Mouse (Mus musculus) midbrain, embryonic 11.5 days (tissue): ENCODE measurements around the gene Rtf2. TPM values are rescaled to one million over a fixed set of nuclear protein-coding genes. Genes with fewer than 3 reads are reported as not detected.

ENCODE experiments used
- ATAC-seq: fragments of 200-750 bp; cut with Nextera tagmentation; 2 replicates; pipeline ENCODE4 v1.8.0; 2017; ENCODE audit warnings: moderate TSS enrichment, moderate library complexity; ENCODE audit not compliant: low FRiP score
- DNase-seq: peaks from one replicate; pipeline ENCODE4 v3.0.0; 2015; ENCODE audit warnings: low spot score; ENCODE audit errors: missing footprints
- H3K27ac ChIP-seq: fragments of 300-500 bp; sonication (generic); 2 replicates; pipeline ENCODE4 v1.5.1; 2014; ENCODE audit warnings: low read depth, low read length
- H3K27me3 ChIP-seq: fragments of 300-500 bp; sonication (generic); 2 replicates; pipeline ENCODE4 v1.6.1; 2014; ENCODE audit warnings: mild to moderate bottlenecking, low read length, moderate library complexity, mixed read lengths; ENCODE audit not compliant: control insufficient read depth, insufficient read depth
- H3K36me3 ChIP-seq: fragments of 300-500 bp; sonication (generic); 2 replicates; pipeline ENCODE4 v1.6.1; 2014; ENCODE audit warnings: mild to moderate bottlenecking, low read length, moderate library complexity, mixed read lengths; ENCODE audit not compliant: control insufficient read depth, insufficient read depth
- H3K4me1 ChIP-seq: fragments of 300-500 bp; sonication (generic); 2 replicates; pipeline ENCODE4 v1.6.1; 2014; ENCODE audit warnings: low read length; ENCODE audit not compliant: control insufficient read depth, insufficient read depth
- H3K4me2 ChIP-seq: fragments of 300-500 bp; sonication (generic); 2 replicates; pipeline ENCODE4 v1.6.1; 2014; ENCODE audit warnings: mild to moderate bottlenecking, moderate library complexity
- H3K4me3 ChIP-seq: fragments of 300-500 bp; sonication (generic); 2 replicates; pipeline ENCODE4 v1.5.1; 2014; ENCODE audit warnings: low read depth, low read length
- H3K9ac ChIP-seq: fragments of 300-500 bp; sonication (generic); 2 replicates; pipeline ENCODE4 v1.6.1; 2014; ENCODE audit warnings: low read length
- H3K9me3 ChIP-seq: fragments of 300-500 bp; sonication (generic); 2 replicates; pipeline ENCODE4 v1.6.1; 2016; ENCODE audit warnings: low read length; ENCODE audit not compliant: control insufficient read depth
- WGBS: fragments of 180-500 bp; shearing (Covaris S2); extraction: QIAGEN DNeasy Blood & Tissue Kit; methylation state at CpG from one replicate; pipeline ENCODE4 v1.1.7; 2014; 5-methylcytosine and 5-hydroxymethylcytosine counted together
- polyA plus RNA-seq: library from polyadenylated mRNA; unstranded; fragments of >200 nt; fragmentation: Nextera tagmentation; extraction: Ambion mirVana; gene quantifications from 2 replicates; pipeline ENCODE4 v1.2.1, GENCODE M21; 2014

Gene Rtf2
- polyA plus RNA-seq, 1 experiment from 2014 or later, result 94.7 TPM

GRCm38 (mm10) chr2:172481654-172482385 is 41.5 kb downstream of the Rtf2 start:
- no peak overlapping the region for H3K27ac ChIP-seq
- no peak overlapping the region for H3K4me3 ChIP-seq
- no peak overlapping the region for H3K9ac ChIP-seq
- ATAC-seq, result no peak
- H3K36me3 ChIP-seq, result no peaks in the 10 kb centered on the region
- H3K4me2 ChIP-seq, result no peak overlapping the region
- no peak for DNase-seq
- no peaks in the 10 kb centered on the region for H3K9me3 ChIP-seq
- H3K27me3 ChIP-seq, result no peaks in the 10 kb centered on the region
- H3K4me1 ChIP-seq, result no peaks in the 10 kb centered on the region
- 86% methylated on average over 16 of the region's 16 CpGs for WGBS

GRCm38 (mm10) chr2:172483766-172484413 is 43.5 kb downstream of the Rtf2 start:
- no peak for DNase-seq
- H3K4me2 ChIP-seq, result no peak overlapping the region
- WGBS, result 88% methylated on average over 14 of the region's 14 CpGs

DNA sequence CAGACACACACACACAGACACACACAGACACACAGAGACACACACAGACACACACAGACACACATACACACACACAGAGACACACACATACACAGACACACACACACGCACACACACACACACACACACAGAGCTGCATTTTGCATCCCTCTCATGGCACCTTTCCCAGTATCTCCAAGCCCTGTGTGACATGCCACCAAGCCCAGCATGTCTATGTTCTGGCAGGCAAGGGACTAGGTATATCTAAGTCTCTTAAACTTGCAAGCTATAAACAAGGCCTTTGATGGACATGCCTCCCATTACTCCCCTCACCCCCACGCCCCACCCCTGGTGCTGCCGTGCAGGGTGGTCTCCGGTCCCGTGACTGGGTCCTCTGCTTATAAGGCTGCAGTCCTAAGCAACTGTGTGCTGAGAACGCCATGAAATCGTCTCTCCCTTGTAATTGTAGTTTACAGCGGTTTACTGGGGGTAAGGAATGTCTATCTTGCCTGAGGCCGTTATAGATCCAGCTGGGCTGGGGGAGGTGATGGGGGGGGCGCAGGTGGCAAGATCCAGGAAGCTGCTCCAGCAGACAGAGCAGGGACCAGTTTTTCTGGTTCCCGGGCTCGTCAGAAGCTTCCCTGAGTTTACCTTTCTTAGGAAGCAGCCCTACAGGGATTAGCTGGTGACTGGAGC is 44.5 kb downstream of the Rtf2 start:
- ATAC-seq, result no peak
- Histone ChIP-seq H3K4me1 (no peaks in the 10 kb centered on the region), H3K9ac (no peak overlapping the region), H3K27ac (no peak overlapping the region), H3K27me3 (no peaks in the 10 kb centered on the region), H3K4me2 (no peak overlapping the region), H3K4me3 (no peak overlapping the region), H3K36me3 (no peaks in the 10 kb centered on the region), H3K9me3 (no peaks in the 10 kb centered on the region)
- WGBS, result 46% methylated on average over 12 of the region's 12 CpGs
- no peak for DNase-seq

More at GRCm38 (mm10) chr2:172483766-172484413, 43.5 kb downstream of the Rtf2 start:
- H3K4me1 ChIP-seq, result no peaks in the 10 kb centered on the region
- no peaks in the 10 kb centered on the region for H3K36me3 ChIP-seq
- H3K27me3 ChIP-seq, result no peaks in the 10 kb centered on the region
- no peak for ATAC-seq
- H3K4me3 ChIP-seq, result no peak overlapping the region
- H3K9ac ChIP-seq, result no peak overlapping the region
- no peaks in the 10 kb centered on the region for H3K9me3 ChIP-seq
- H3K27ac ChIP-seq, result no peak overlapping the region

GRCm38 (mm10) chr2:172496736-172497345 is 56.5 kb downstream of the Rtf2 start:
- Histone ChIP-seq H3K27ac (no peak overlapping the region), H3K36me3 (no peaks in the 10 kb centered on the region), H3K9ac (no peak overlapping the region), H3K4me2 (no peak overlapping the region), H3K27me3 (no peaks in the 10 kb centered on the region), H3K9me3 (no peaks in the 10 kb centered on the region), H3K4me1 (no peaks in the 10 kb centered on the region), H3K4me3 (no peak overlapping the region)
- 79% methylated on average over 8 of the region's 8 CpGs for WGBS
- no peak for ATAC-seq
- no peak for DNase-seq

- DNase-seq, result no peak
- Histone ChIP-seq H3K27me3 (no peaks in the 10 kb centered on the region), H3K4me1 (no peaks in the 10 kb centered on the region), H3K9me3 (no peaks in the 10 kb centered on the region), H3K27ac (no peak overlapping the region), H3K36me3 (no peaks in the 10 kb centered on the region), H3K4me3 (no peak overlapping the region), H3K9ac (no peak overlapping the region), H3K4me2 (no peak overlapping the region)
- no peak for ATAC-seq
- 56% methylated on average over 3 of the region's 3 CpGs for WGBS
Measured at GRCm38 (mm10) chr2:172498823-172499222, 58.5 kb downstream of the Rtf2 start.

- Histone ChIP-seq H3K27me3 (no peaks in the 10 kb centered on the region), H3K9me3 (no peaks in the 10 kb centered on the region), H3K4me1 (no peaks in the 10 kb centered on the region), H3K4me3 (no peak overlapping the region), H3K36me3 (no peaks in the 10 kb centered on the region), H3K27ac (no peak overlapping the region), H3K9ac (no peak overlapping the region), H3K4me2 (no peak overlapping the region)
- DNase-seq (no peak), ATAC-seq (no peak)
- 56% methylated on average over 7 of the region's 7 CpGs for WGBS
Measured at GRCm38 (mm10) chr2:172500752-172501316, 60.5 kb downstream of the Rtf2 start.

DNA sequence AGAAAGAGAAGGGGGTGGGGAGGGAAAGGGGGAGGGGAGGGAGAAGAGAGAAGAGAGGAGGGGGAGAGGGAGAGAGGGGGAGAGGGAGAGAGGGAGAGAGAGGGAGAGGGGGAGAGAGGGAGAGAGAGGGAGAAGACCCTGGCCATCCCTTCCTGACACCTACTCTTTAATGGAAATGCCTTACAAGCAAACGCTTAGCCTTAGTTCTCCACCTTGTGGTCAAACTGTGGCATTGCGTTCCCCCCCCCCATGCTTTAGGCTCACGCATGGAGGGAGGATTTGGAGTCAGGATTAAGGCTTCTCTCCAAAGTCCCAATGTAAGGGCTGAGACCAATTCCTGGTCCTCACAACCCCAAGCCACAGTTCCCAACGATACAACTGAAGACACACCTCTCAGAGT is 61.0 kb downstream of the Rtf2 start:
- no peaks in the 10 kb centered on the region for H3K27me3 ChIP-seq
- no peak overlapping the region for H3K4me2 ChIP-seq
- H3K9me3 ChIP-seq, result no peaks in the 10 kb centered on the region
- H3K27ac ChIP-seq, result no peak overlapping the region
- no peaks in the 10 kb centered on the region for H3K4me1 ChIP-seq
- WGBS, result 2% methylated on average over 4 of the region's 4 CpGs
- H3K4me3 ChIP-seq, result no peak overlapping the region
- DNase-seq (peak; percentile 94), ATAC-seq (peak; percentile 30; the same call in 1 of the 2 replicates)
- no peak overlapping the region for H3K9ac ChIP-seq
- no peaks in the 10 kb centered on the region for H3K36me3 ChIP-seq

GRCm38 (mm10) chr2:172502168-172502567 is 61.8 kb downstream of the Rtf2 start:
- ATAC-seq, result no peak
- Histone ChIP-seq H3K27ac (no peak overlapping the region), H3K4me3 (no peak overlapping the region), H3K4me1 (no peaks in the 10 kb centered on the region), H3K9ac (no peak overlapping the region), H3K4me2 (no peak overlapping the region), H3K27me3 (no peaks in the 10 kb centered on the region), H3K9me3 (no peaks in the 10 kb centered on the region), H3K36me3 (no peaks in the 10 kb centered on the region)
- no peak for DNase-seq
- 75% methylated on average over 14 of the region's 14 CpGs for WGBS
